Mouse (Mus musculus): ENCODE measurements around the gene Gzf1. TPM values are rescaled to one million over a fixed set of nuclear protein-coding genes. Genes with fewer than 3 reads are reported as not detected.

The Gzf1 gene
- 11.3 and 12.8 TPM in 2 replicates for polyA plus RNA-seq (2012; rRNA removed; ENCODE audit: low replicate concordance)

DNA sequence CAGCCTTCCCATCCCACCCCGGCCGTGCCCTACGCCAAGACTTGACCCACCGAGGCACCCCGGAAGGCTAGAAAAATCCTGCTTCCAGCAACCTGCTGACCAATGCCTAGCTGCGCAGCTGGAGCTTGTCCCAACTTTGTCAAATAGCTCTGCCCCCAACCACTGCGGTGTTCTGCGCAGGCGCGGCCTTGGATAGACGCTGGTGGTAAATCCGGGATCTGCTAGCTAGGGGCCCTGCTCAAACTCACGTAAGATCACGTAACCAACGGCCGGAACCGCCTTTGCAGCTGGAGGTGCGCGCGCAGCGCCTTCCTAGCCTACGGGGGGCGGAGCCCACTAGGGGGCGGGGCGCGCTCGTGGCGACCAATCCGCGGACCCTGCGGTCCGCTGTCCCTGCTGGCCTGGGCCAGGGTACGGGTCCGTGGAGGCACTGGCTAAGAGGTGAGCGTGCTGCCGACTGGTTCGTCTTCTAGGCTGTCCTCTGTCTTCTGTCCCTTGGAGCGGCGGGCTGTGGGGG lies at the start of gene Gzf1:
TSS of gene Gzf1 (plus strand) at position 249 of the 517 bp plus-strand sequence.

DNA sequence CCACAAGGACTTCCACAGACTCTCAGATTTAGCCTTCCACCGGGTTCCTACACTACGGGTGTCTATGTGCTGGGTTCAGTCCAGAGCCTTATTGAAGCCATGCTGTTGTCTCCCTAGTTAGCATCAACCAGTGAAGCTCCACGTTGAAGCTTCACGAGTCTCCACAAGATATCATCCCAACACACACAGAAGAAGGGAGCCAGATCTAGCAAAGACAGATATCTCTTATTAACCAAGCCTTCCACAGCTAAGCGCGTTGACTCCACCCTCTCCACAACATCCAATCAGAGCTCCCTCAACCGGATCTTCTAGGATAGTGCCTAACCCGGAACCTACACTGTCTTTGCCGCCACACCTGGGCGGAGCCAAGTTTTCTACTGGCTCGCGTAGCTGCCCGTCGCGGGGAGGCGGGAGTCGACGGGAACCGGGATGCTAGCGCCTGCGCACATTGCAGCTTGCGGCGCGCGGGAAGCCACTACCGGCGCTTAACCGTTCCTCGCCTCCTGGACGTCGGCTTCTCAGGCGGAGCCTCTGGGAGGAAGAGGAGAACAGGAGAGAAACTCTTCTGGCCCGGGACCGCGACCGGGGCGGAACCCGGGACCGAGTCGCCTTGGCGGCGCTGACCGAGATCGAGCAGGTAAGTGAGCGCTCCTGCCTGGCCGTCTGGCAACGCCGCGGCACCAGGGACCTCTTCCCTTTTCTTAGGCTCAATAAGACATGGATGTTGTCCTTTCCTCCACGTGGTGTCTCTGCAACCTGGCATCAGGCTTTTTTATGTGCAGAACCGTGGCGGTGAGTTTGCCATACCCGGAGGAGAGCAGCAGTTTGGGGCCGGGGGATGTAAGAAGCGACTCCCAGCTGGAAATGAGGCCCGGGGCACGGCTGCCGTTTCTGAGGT lies 8.4 kb upstream of the Gzf1 start, which contains the start of gene Nxt1:
TSS of gene Nxt1 (plus strand) at position 403 of the 898 bp plus-strand sequence.

DNA sequence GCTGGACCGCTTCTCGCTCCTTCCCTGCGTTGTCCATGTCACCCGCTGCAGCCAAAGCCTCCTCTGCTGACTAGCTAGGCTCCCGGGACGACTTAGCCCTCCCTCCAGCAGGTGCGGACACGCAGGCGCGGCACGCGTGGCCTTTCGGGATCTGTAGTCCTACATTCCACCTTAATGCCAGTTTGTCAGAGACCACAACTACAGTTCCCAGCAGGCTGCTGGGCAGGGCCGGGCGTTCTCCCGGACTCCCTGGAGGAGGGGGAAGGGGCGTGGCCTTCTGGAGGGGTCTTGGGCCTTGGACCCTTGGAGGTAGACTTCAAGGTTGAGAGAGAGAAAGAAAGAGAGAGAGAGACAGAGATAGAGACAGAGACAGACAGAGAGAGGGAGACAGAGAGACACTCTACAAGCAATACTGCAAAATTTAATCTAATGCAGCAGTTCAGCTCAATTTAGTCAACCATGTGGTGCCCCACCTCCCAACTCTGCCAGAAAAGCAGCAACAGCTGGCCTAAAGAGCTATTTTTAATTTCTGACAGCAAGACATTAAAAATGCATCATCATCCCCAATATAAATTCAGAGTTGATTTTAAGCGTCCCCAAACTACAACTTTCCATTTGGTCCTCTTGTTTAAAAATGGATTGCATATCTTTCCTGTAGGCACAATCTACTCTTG lies 51.6 kb downstream of the Gzf1 start, which contains the start of gene Napb:
TSS of gene Napb (minus strand) at position 141 of the 674 bp plus-strand sequence.

Other genes starting within 250 kb of the Gzf1 start
- 16.5 and 32.2 TPM in 2 replicates for gene Cd93, start 237.5 kb upstream of the Gzf1 start, polyA plus RNA-seq (2012; rRNA removed; ENCODE audit: low replicate concordance)
- 14.5 and 19.0 TPM in 2 replicates for gene Nxt1, start 8.4 kb upstream of the Gzf1 start, polyA plus RNA-seq (2012; rRNA removed; ENCODE audit: low replicate concordance)
- 0.32 and 2.0 TPM in 2 replicates for gene Napb, start 51.4 kb downstream of the Gzf1 start, polyA plus RNA-seq (2012; rRNA removed; ENCODE audit: low replicate concordance)
- gene Cstl1, start 69.3 kb downstream of the Gzf1 start, polyA plus RNA-seq (2012; rRNA removed; ENCODE audit: low replicate concordance) = not detected in 2 replicates
- gene Cst11, start 90.5 kb downstream of the Gzf1 start, polyA plus RNA-seq (2012; rRNA removed; ENCODE audit: low replicate concordance) = not detected in 2 replicates
- not detected in 2 replicates for gene 8030411F24Rik, start 101.0 kb downstream of the Gzf1 start, polyA plus RNA-seq (2012; rRNA removed; ENCODE audit: low replicate concordance)
- not detected in 2 replicates for gene Cst12, start 108.3 kb downstream of the Gzf1 start, polyA plus RNA-seq (2012; rRNA removed; ENCODE audit: low replicate concordance)
- gene Cst8, start 117.8 kb downstream of the Gzf1 start, polyA plus RNA-seq (2012; rRNA removed; ENCODE audit: low replicate concordance) = not detected in 2 replicates
- not detected in 2 replicates for gene Cst13, start 139.1 kb downstream of the Gzf1 start, polyA plus RNA-seq (2012; rRNA removed; ENCODE audit: low replicate concordance)
- gene Cst9, start 154.1 kb downstream of the Gzf1 start, polyA plus RNA-seq (2012; rRNA removed; ENCODE audit: low replicate concordance) = not detected in 2 replicates
- 0.80 TPM in 1 of 2 replicates, not detected in the other for gene 9230104L09Rik, start 184.0 kb downstream of the Gzf1 start, polyA plus RNA-seq (2012; rRNA removed; ENCODE audit: low replicate concordance)
- 1,653 and 1,659 TPM in 2 replicates for gene Cst3, start 194.7 kb downstream of the Gzf1 start, polyA plus RNA-seq (2012; rRNA removed; ENCODE audit: low replicate concordance)